In the genomic region with DNA sequence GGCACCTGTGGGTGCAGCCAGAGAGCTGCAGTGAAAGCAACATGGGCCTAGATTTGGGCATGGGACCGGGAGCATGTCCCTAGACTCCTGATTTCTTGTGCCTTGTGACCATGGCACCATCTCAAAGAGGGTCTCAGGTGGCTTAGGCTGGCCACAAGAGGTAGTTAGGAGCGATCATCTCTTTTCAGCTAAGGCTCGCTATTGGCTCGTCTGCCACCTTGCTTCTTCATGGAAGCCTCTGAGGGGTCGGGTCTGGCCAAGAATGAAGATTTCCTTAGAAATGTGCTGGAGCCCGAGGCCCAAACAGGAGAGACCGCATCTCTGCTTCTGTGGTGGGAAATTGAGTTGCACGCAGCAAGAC, we compare ENCODE assay signal across 9 mouse cellular contexts. TPM values are rescaled to one million over a fixed set of nuclear protein-coding genes. Genes with fewer than 3 reads are reported as not detected.
A peak's percentile ranks its signal among the peaks of the same experiment; 100 is the strongest.
DNase-seq lines count a peak whose midpoint lies in the region; ATAC-seq and TF ChIP-seq lines count a peak whose summit lies in the region.
"Had no signal": no experiment of that assay in that cellular context is flagged by ENCODE, and none has a peak within 500 bp of the region (broad histone marks: within the 10 kb centered on the region; RNA-seq: fewer than 3 reads in every experiment).

No protein-coding gene starts in this region.

- no peak for ATAC-seq in heart, embryonic 15.5 days (replicated peaks; ENCODE audit: insufficient number of reproducible peaks, insufficient read depth, low FRiP score, low read depth)
- ATAC-seq in hindbrain, embryonic 14.5 days (ENCODE audit: low FRiP score), result 0 out of 2 replicates have a peak, but pooled peaks have one; percentile 18
- no peak for ATAC-seq in midbrain, embryonic 14.5 days (ENCODE audit: low FRiP score, low TSS enrichment)
- ATAC-seq in activated CD4-positive, CD25-positive, alpha-beta regulatory T cell, adult 4 months, result no peak

- H3K36me3 ChIP-seq in heart, embryonic 15.5 days, result no peaks in the 10 kb centered on the region
- H3K36me3 ChIP-seq in hindbrain, embryonic 14.5 days (replicated peaks; ENCODE audit: control insufficient read depth, insufficient read depth), result no peaks in the 10 kb centered on the region
- no peaks in the 10 kb centered on the region for H3K36me3 ChIP-seq in midbrain, embryonic 14.5 days (ENCODE audit: control insufficient read depth, insufficient read depth, low read length)
- H3K36me3 ChIP-seq: G1E had no signal

- H3K27ac ChIP-seq in heart, embryonic 15.5 days, result no peak overlapping the region
- H3K27ac ChIP-seq in bone marrow macrophage, adult 2 months (ENCODE audit: insufficient read depth, low read depth, low read length), result peak overlapping the region; percentile 64
- 0 out of 2 replicates have a peak overlapping the region, but pooled peaks have one; percentile 32 for H3K27ac ChIP-seq in hindbrain, embryonic 14.5 days
- H3K27ac ChIP-seq in midbrain, embryonic 14.5 days (replicated peaks; ENCODE audit: low read depth, low read length), result no peak overlapping the region

- H3K9ac ChIP-seq in heart, embryonic 15.5 days, result peak overlapping the region; percentile 61; the same call in 1 of the 2 replicates
- H3K9ac ChIP-seq in hindbrain, embryonic 14.5 days, result peak overlapping the region; percentile 82
- H3K9ac ChIP-seq in midbrain, embryonic 14.5 days (replicated peaks; ENCODE audit: low read length), result peak overlapping the region; percentile 72

- TF ChIP-seq CTCF in bone marrow macrophage, adult 2 months (IDR thresholded peaks at IDR 0.05; ENCODE audit: low read depth, low read length), result 0 out of 2 replicates have a peak, but pooled peaks have one; percentile 6

- TF ChIP-seq POLR2A in bone marrow macrophage, adult 2 months (IDR thresholded peaks at IDR 0.05; ENCODE audit: borderline replicate concordance, low read depth, low read length), result no peak

- H3K4me3 ChIP-seq in heart, embryonic 15.5 days, result peak overlapping the region; percentile 61
- peak overlapping the region; percentile 80 for H3K4me3 ChIP-seq in bone marrow macrophage, adult 2 months (ENCODE audit: insufficient read depth, low read length)
- H3K4me3 ChIP-seq in hindbrain, embryonic 14.5 days (replicated peaks; ENCODE audit: low read length), result peak overlapping the region; percentile 68
- peak overlapping the region; percentile 59 for H3K4me3 ChIP-seq in midbrain, embryonic 14.5 days (replicated peaks; ENCODE audit: low read depth, low read length)

- H3K9me3 ChIP-seq in heart, embryonic 15.5 days (replicated peaks), result no peaks in the 10 kb centered on the region
- no peaks in the 10 kb centered on the region for H3K9me3 ChIP-seq in hindbrain, embryonic 14.5 days (ENCODE audit: control insufficient read depth, low read length)
- H3K9me3 ChIP-seq in midbrain, embryonic 14.5 days (ENCODE audit: control insufficient read depth, low read length), result no peaks in the 10 kb centered on the region
- H3K9me3 ChIP-seq: G1E had no signal

- DNase-seq in heart, adult 9 months (ENCODE audit: low spot score in 2 of 2), result no peak
- DNase-seq in hindbrain, embryonic 14.5 days (ENCODE audit: low spot score), result no peak
- peak; percentile 29 for DNase-seq in midbrain, embryonic 14.5 days
- DNase-seq in urinary bladder, postnatal 14 days (ENCODE audit: low spot score), result no peak
- no peak for DNase-seq in frontal cortex, adult 2 months (ENCODE audit: extremely low spot score in 1 of 2, low spot score in 1 of 2)

- 53% methylated on average over 8 of the region's 8 CpGs for WGBS in heart, embryonic 15.5 days
- 42% methylated on average over 8 of the region's 8 CpGs for WGBS in hindbrain, embryonic 14.5 days
- WGBS in midbrain, embryonic 14.5 days, result 39% methylated on average over 8 of the region's 8 CpGs

- peaks cover 16% of the 10 kb centered on the region for H3K4me1 ChIP-seq in heart, embryonic 15.5 days (replicated peaks)
- H3K4me1 ChIP-seq in bone marrow macrophage, adult 2 months (ENCODE audit: control insufficient read depth, insufficient read depth, low read length), result peaks cover 36% of the 10 kb centered on the region
- H3K4me1 ChIP-seq in hindbrain, embryonic 14.5 days (replicated peaks; ENCODE audit: control insufficient read depth, insufficient read depth, low read length), result peaks cover 13% of the 10 kb centered on the region
- peaks cover 18% of the 10 kb centered on the region for H3K4me1 ChIP-seq in midbrain, embryonic 14.5 days (ENCODE audit: control insufficient read depth, insufficient read depth, low read length)

- H3K27me3 ChIP-seq in heart, embryonic 15.5 days, result peaks cover 13% of the 10 kb centered on the region; the same call in 1 of the 2 replicates
- peaks cover 8% of the 10 kb centered on the region for H3K27me3 ChIP-seq in hindbrain, embryonic 14.5 days (ENCODE audit: control insufficient read depth, insufficient read depth, low read length)
- H3K27me3 ChIP-seq in midbrain, embryonic 14.5 days (ENCODE audit: control insufficient read depth, insufficient read depth, low read length), result peaks cover 6% of the 10 kb centered on the region

- H3K4me2 ChIP-seq in heart, embryonic 15.5 days, result peak overlapping the region; percentile 90
- peak overlapping the region; percentile 88 for H3K4me2 ChIP-seq in hindbrain, embryonic 14.5 days (replicated peaks)
- peak overlapping the region; percentile 98 for H3K4me2 ChIP-seq in midbrain, embryonic 14.5 days (ENCODE audit: low read length)

RNA-seq across cellular contexts. Expression of a gene that starts 1.1 kb away (rescaled TPM):
- 3.9 and 12.3 TPM in 2 replicates for polyA plus RNA-seq in heart, embryonic 15.5 days (2015; fragmentation: Nextera tagmentation; extraction: Ambion mirVana)
- polyA plus RNA-seq in bone marrow macrophage, adult 2 months (2012; ENCODE audit: insufficient read depth, insufficient read length, missing spikeins), result 43.3 and 44.5 TPM in 2 replicates
- 30.8 and 32.7 TPM in 2 replicates for polyA plus RNA-seq in hindbrain, embryonic 14.5 days (2014; fragmentation: Nextera tagmentation; extraction: Ambion mirVana)
- 17.4 and 18.4 TPM in 2 replicates for polyA plus RNA-seq in midbrain, embryonic 14.5 days (2014; fragmentation: Nextera tagmentation; extraction: Ambion mirVana)
- polyA plus RNA-seq in activated CD4-positive, CD25-positive, alpha-beta regulatory T cell, adult 4 months (2017; shearing (Covaris generic)), result 100 to 1,000 TPM; 170 to 252 TPM
- polyA plus RNA-seq in frontal cortex, adult 2 months (2012; rRNA removed), result 8.4 and 11.4 TPM in 2 replicates
- polyA plus RNA-seq: G1E had no signal

Comparison
In these comparisons a context has a peak if more than half of its experiments do, and no peak if none do; other contexts are left out.
1. H3K27ac ChIP-seq: peak in bone marrow macrophage, adult 2 months (single experiment) and hindbrain, embryonic 14.5 days (single experiment); none in heart, embryonic 15.5 days (single experiment) and midbrain, embryonic 14.5 days (single experiment).
2. Peak in every context shown above with its lines, with median percentiles within 50 percentile points of each other: H3K4me2 ChIP-seq, H3K4me3 ChIP-seq and H3K9ac ChIP-seq.